Mouse (Mus musculus): ENCODE measurements around the gene Fsd1. TPM values are rescaled to one million over a fixed set of nuclear protein-coding genes. Genes with fewer than 3 reads are reported as not detected.

Fsd1 gene
- polyA plus RNA-seq, 1 experiment from 2014 or later, result 4.5 TPM

- H3K4me3 ChIP-seq (ENCODE audit: low read length), result peak overlapping the region; percentile 79
- no peaks in the 10 kb centered on the region for H3K9me3 ChIP-seq (ENCODE audit: control insufficient read depth, low read length)
- H3K4me2 ChIP-seq (ENCODE audit: low read depth, low read length), result peak overlapping the region; percentile 53
- whole genome bisulfite sequencing, result 33% methylated on average over 13 of the region's 13 CpGs
- peaks cover 34% of the 10 kb centered on the region for H3K4me1 ChIP-seq (replicated peaks; ENCODE audit: control insufficient read depth, insufficient read depth, low read length)
- H3K27me3 ChIP-seq (ENCODE audit: control insufficient read depth, insufficient read depth, low read depth, low read length), result no peaks in the 10 kb centered on the region
- 0 out of 2 replicates have a peak, but pooled peaks have one; percentile 0 for ATAC-seq (ENCODE audit: low read depth)
- H3K36me3 ChIP-seq (ENCODE audit: control insufficient read depth, insufficient read depth, low read length), result no peaks in the 10 kb centered on the region
- H3K9ac ChIP-seq (ENCODE audit: low read length), result peak overlapping the region; percentile 67
- no peak overlapping the region for H3K27ac ChIP-seq (ENCODE audit: low read length)
Observed at GRCm38 (mm10) chr17:56036901-56037287, 50.6 kb downstream of the Fsd1 start.

GRCm38 (mm10) chr17:56038583-56039261 lies 52.4 kb downstream of the Fsd1 start:
- no peak overlapping the region for H3K4me2 ChIP-seq (ENCODE audit: low read depth, low read length)
- peaks cover 25% of the 10 kb centered on the region for H3K4me1 ChIP-seq (replicated peaks; ENCODE audit: control insufficient read depth, insufficient read depth, low read length)
- no peaks in the 10 kb centered on the region for H3K9me3 ChIP-seq (ENCODE audit: control insufficient read depth, low read length)
- H3K9ac ChIP-seq (ENCODE audit: low read length), result no peak overlapping the region
- no peak overlapping the region for H3K27ac ChIP-seq (ENCODE audit: low read length)
- no peaks in the 10 kb centered on the region for H3K36me3 ChIP-seq (ENCODE audit: control insufficient read depth, insufficient read depth, low read length)
- no peak for ATAC-seq (ENCODE audit: low read depth)
- no peak overlapping the region for H3K4me3 ChIP-seq (ENCODE audit: low read length)
- H3K27me3 ChIP-seq (ENCODE audit: control insufficient read depth, insufficient read depth, low read depth, low read length), result no peaks in the 10 kb centered on the region
- 76% methylated on average over 8 of the region's 8 CpGs for WGBS

- Histone ChIP-seq H3K4me1 (replicated peaks; ENCODE audit: control insufficient read depth, insufficient read depth, low read length) (peaks cover 25% of the 10 kb centered on the region), H3K4me2 (ENCODE audit: low read depth, low read length) (peak overlapping the region; percentile 49), H3K4me3 (ENCODE audit: low read length) (peak overlapping the region; percentile 86), H3K27me3 (ENCODE audit: control insufficient read depth, insufficient read depth, low read depth, low read length) (no peaks in the 10 kb centered on the region), H3K9me3 (ENCODE audit: control insufficient read depth, low read length) (no peaks in the 10 kb centered on the region), H3K36me3 (ENCODE audit: control insufficient read depth, insufficient read depth, low read length) (no peaks in the 10 kb centered on the region), H3K27ac (ENCODE audit: low read length) (peak overlapping the region; percentile 56), H3K9ac (ENCODE audit: low read length) (peak overlapping the region; percentile 62; the same call in 1 of the 2 replicates)
- 74% methylated on average over 4 of the region's 4 CpGs for WGBS
- ATAC-seq (ENCODE audit: low read depth), result no peak
Observed at GRCm38 (mm10) chr17:56039345-56039744, 53.0 kb downstream of the Fsd1 start.

GRCm38 (mm10) chr17:56040030-56040856 lies 53.9 kb downstream of the Fsd1 start, which contains the start of gene Chaf1a:
Gene Chaf1a, plus strand, starts transcription at chr17:56040439.
- ATAC-seq (ENCODE audit: low read depth), result peak; percentile 90
- peak within 1 kb of the TSS; percentile 87 for H3K4me2 ChIP-seq (ENCODE audit: low read depth, low read length)
- H3K27me3 ChIP-seq (ENCODE audit: control insufficient read depth, insufficient read depth, low read depth, low read length), result no peaks in the 10 kb centered on the region
- 1% methylated on average over 67 of the region's 68 CpGs for WGBS
- peak within 1 kb of the TSS; percentile 87 for H3K9ac ChIP-seq (ENCODE audit: low read length)
- H3K4me1 ChIP-seq (replicated peaks; ENCODE audit: control insufficient read depth, insufficient read depth, low read length), result peaks cover 18% of the 10 kb centered on the region
- peak within 1 kb of the TSS; percentile 86 for H3K4me3 ChIP-seq (ENCODE audit: low read length)
- peak within 1 kb of the TSS; percentile 87 for H3K27ac ChIP-seq (ENCODE audit: low read length)
- H3K9me3 ChIP-seq (ENCODE audit: control insufficient read depth, low read length), result no peaks in the 10 kb centered on the region
- H3K36me3 ChIP-seq (ENCODE audit: control insufficient read depth, insufficient read depth, low read length), result 0 out of 2 replicates have a peak, but pooled peaks cover under 1% of the 10 kb centered on the region

GRCm38 (mm10) chr17:56040857-56041163 lies 54.5 kb downstream of the Fsd1 start:
- H3K9ac ChIP-seq (ENCODE audit: low read length), result peak overlapping the region; percentile 87
- peak overlapping the region; percentile 87 for H3K27ac ChIP-seq (ENCODE audit: low read length)
- WGBS, result 1% methylated on average over 12 of the region's 12 CpGs

More at GRCm38 (mm10) chr17:56040857-56041163, 54.5 kb downstream of the Fsd1 start:
- H3K36me3 ChIP-seq (ENCODE audit: control insufficient read depth, insufficient read depth, low read length), result peaks cover 6% of the 10 kb centered on the region
- no peaks in the 10 kb centered on the region for H3K9me3 ChIP-seq (ENCODE audit: control insufficient read depth, low read length)
- H3K27me3 ChIP-seq (ENCODE audit: control insufficient read depth, insufficient read depth, low read depth, low read length), result no peaks in the 10 kb centered on the region
- peak overlapping the region; percentile 87 for H3K4me2 ChIP-seq (ENCODE audit: low read depth, low read length)
- no peak for ATAC-seq (ENCODE audit: low read depth)
- peaks cover 15% of the 10 kb centered on the region for H3K4me1 ChIP-seq (replicated peaks; ENCODE audit: control insufficient read depth, insufficient read depth, low read length)
- H3K4me3 ChIP-seq (ENCODE audit: low read length), result peak overlapping the region; percentile 86

Other genes starting within 250 kb of the Fsd1 start
- gene Adgre4, start 236.5 kb upstream of the Fsd1 start, polyA plus RNA-seq (2015; fragmentation: Nextera tagmentation; extraction: Ambion mirVana), result 0.16 and 0.38 TPM in 2 replicates
- gene Zfp119a, start 107.6 kb upstream of the Fsd1 start, polyA plus RNA-seq (2015; fragmentation: Nextera tagmentation; extraction: Ambion mirVana), result 9.1 and 10.7 TPM in 2 replicates
- gene Zfp959, start 94.4 kb upstream of the Fsd1 start, polyA plus RNA-seq (2015; fragmentation: Nextera tagmentation; extraction: Ambion mirVana), result 15.4 and 17.3 TPM in 2 replicates
- 6.1 and 8.3 TPM in 2 replicates for gene Zfp119b, start 37.0 kb upstream of the Fsd1 start, polyA plus RNA-seq (2015; fragmentation: Nextera tagmentation; extraction: Ambion mirVana)
- gene Ebi3, start 33.9 kb upstream of the Fsd1 start, polyA plus RNA-seq (2015; fragmentation: Nextera tagmentation; extraction: Ambion mirVana), result 2.0 and 2.8 TPM in 2 replicates
- 25.5 and 27.3 TPM in 2 replicates for gene Yju2, start 27.4 kb upstream of the Fsd1 start, polyA plus RNA-seq (2015; fragmentation: Nextera tagmentation; extraction: Ambion mirVana)
- gene Shd, start 16.0 kb upstream of the Fsd1 start, polyA plus RNA-seq (2015; fragmentation: Nextera tagmentation; extraction: Ambion mirVana), result 6.8 and 7.3 TPM in 2 replicates
- 25.4 and 27.9 TPM in 2 replicates for gene Stap2, start 19.1 kb downstream of the Fsd1 start, polyA plus RNA-seq (2015; fragmentation: Nextera tagmentation; extraction: Ambion mirVana)
- gene Mpnd, start 19.2 kb downstream of the Fsd1 start, polyA plus RNA-seq (2015; fragmentation: Nextera tagmentation; extraction: Ambion mirVana), result 80.1 and 86.2 TPM in 2 replicates
- 158 and 166 TPM in 2 replicates for gene Sh3gl1, start 50.1 kb downstream of the Fsd1 start, polyA plus RNA-seq (2015; fragmentation: Nextera tagmentation; extraction: Ambion mirVana)
- 23.8 and 24.0 TPM in 2 replicates for gene Chaf1a, start 53.9 kb downstream of the Fsd1 start, polyA plus RNA-seq (2015; fragmentation: Nextera tagmentation; extraction: Ambion mirVana)
- 38.8 and 41.6 TPM in 2 replicates for gene Ubxn6, start 88.5 kb downstream of the Fsd1 start, polyA plus RNA-seq (2015; fragmentation: Nextera tagmentation; extraction: Ambion mirVana)
- 95.2 and 96.7 TPM in 2 replicates for gene Hdgfl2, start 93.1 kb downstream of the Fsd1 start, polyA plus RNA-seq (2015; fragmentation: Nextera tagmentation; extraction: Ambion mirVana)
- 0.15 and 0.28 TPM in 2 replicates for gene Plin4, start 123.3 kb downstream of the Fsd1 start, polyA plus RNA-seq (2015; fragmentation: Nextera tagmentation; extraction: Ambion mirVana)
- 1.3 and 2.1 TPM in 2 replicates for gene Plin5, start 131.1 kb downstream of the Fsd1 start, polyA plus RNA-seq (2015; fragmentation: Nextera tagmentation; extraction: Ambion mirVana)
- 0.59 and 1.4 TPM in 2 replicates for gene Lrg1, start 135.5 kb downstream of the Fsd1 start, polyA plus RNA-seq (2015; fragmentation: Nextera tagmentation; extraction: Ambion mirVana)
- 1.2 and 1.7 TPM in 2 replicates for gene Sema6b, start 153.8 kb downstream of the Fsd1 start, polyA plus RNA-seq (2015; fragmentation: Nextera tagmentation; extraction: Ambion mirVana)
- 15.5 and 17.3 TPM in 2 replicates for gene Tnfaip8l1, start 176.0 kb downstream of the Fsd1 start, polyA plus RNA-seq (2015; fragmentation: Nextera tagmentation; extraction: Ambion mirVana)
- gene Mydgf, start 197.4 kb downstream of the Fsd1 start, polyA plus RNA-seq (2015; fragmentation: Nextera tagmentation; extraction: Ambion mirVana), result 93.0 and 110 TPM in 2 replicates
- gene Dpp9, start 232.4 kb downstream of the Fsd1 start, polyA plus RNA-seq (2015; fragmentation: Nextera tagmentation; extraction: Ambion mirVana), result 38.7 and 41.4 TPM in 2 replicates

Measured in lung, embryonic 16.5 days (tissue).